8 mouse cellular contexts compared by ENCODE assay signal in the genomic region with DNA sequence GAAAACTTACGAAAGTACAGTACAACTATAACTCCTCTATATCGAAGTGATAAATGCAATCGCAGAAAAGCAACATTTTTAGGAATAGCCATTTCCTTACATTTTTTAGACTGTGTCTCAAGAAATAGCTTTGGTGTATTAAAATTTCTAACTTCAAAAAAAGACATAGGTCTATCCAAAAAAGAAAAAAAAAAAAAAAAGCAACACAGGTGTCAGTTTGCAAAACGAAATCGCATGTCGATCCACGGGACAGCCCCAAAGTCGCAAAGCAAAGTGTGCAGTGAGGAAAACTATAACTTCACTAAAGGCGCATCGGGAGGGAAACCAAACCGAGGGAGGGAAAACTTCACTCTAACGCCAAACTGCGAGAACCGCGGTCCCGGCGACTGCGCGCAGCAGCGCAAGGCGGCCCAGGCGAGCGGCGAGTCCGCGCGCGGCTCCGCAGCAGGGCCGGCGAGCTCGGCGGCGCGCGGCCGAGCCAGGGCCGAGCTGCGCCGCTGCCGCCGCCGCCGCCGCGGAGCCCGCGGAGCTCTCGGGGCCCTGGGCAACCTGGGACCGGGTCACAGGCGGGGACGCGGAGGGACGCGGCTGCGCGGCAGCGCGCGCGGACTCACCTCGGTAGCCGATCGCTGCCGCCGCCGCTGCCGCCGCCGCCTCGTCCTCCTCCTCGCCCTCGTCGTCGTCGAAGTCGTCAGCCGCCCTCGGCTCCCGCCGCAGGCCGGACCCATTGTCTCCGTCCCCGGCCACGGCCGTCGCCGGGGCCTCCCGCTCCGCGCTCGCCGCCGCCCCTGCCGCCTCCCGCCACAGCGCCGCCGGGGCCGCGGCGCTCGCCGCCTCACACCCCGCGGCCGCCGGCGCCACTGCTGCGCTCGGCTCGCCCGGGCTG. TPM values are rescaled to one million over a fixed set of nuclear protein-coding genes. Genes with fewer than 3 reads are reported as not detected.
DNase-seq lines count a peak whose midpoint lies in the region; ATAC-seq and TF ChIP-seq lines count a peak whose summit lies in the region.

No protein-coding gene starts in this region.

- DNase-seq in 3T3-L1 (ENCODE audit: low read depth, low spot score) (peak; percentile 33), liver (peak; percentile 74)
- peak; percentile 81 for DNase-seq in adrenal gland, postnatal 10 days
- DNase-seq in embryonic facial prominence, embryonic 11.5 days (ENCODE audit: low spot score) = peak; percentile 74
- peak; percentile 61 to 63 for DNase-seq in heart, adult 18-20 months
- peak; percentile 63 for DNase-seq in kidney, adult 2 months
- peak; percentile 58 to 84 for DNase-seq in spleen, postnatal 4 days (ENCODE audit: low spot score in 2 of 2)

- H3K4me3 ChIP-seq in embryonic facial prominence, embryonic 11.5 days (ENCODE audit: low read depth, low read length) = peak overlapping the region; percentile 77
- H3K4me3 ChIP-seq in kidney, adult 2 months (ENCODE audit: insufficient read depth, low read depth, low read length) = peak overlapping the region; percentile 68
- H3K4me3 ChIP-seq in midbrain, embryonic 16.5 days (ENCODE audit: low read depth, low read length) = peak overlapping the region; percentile 85

- WGBS in embryonic facial prominence, embryonic 11.5 days = 1% methylated on average over 44 of the region's 113 CpGs
- WGBS in kidney, adult 2 months = 4% methylated on average over 113 of the region's 113 CpGs
- 2% methylated on average over 70 of the region's 113 CpGs for WGBS in midbrain, embryonic 16.5 days

- H3K9me3 ChIP-seq in embryonic facial prominence, embryonic 11.5 days (replicated peaks; ENCODE audit: control insufficient read depth, low read length) = no peaks in the 10 kb centered on the region
- no peaks in the 10 kb centered on the region for H3K9me3 ChIP-seq in midbrain, embryonic 16.5 days (replicated peaks; ENCODE audit: control insufficient read depth, low read length, poor library complexity, severe bottlenecking)

- peaks cover 3% of the 10 kb centered on the region; the same call in 1 of the 2 replicates for H3K36me3 ChIP-seq in embryonic facial prominence, embryonic 11.5 days (replicated peaks; ENCODE audit: control insufficient read depth, insufficient read depth, low read depth, low read length)
- no peaks in the 10 kb centered on the region; the same call in 1 of the 2 replicates for H3K36me3 ChIP-seq in kidney, adult 2 months (ENCODE audit: control insufficient read depth, insufficient read depth, low read length)
- H3K36me3 ChIP-seq in midbrain, embryonic 16.5 days (ENCODE audit: control insufficient read depth, insufficient read depth, low read length) = no peaks in the 10 kb centered on the region

- no peak for TF ChIP-seq POLR2A in kidney, adult 2 months (IDR thresholded peaks at IDR 0.05; ENCODE audit: low read depth, low read length)

- H3K27ac ChIP-seq in embryonic facial prominence, embryonic 11.5 days (replicated peaks; ENCODE audit: low read depth, low read length) = peak overlapping the region; percentile 89
- peak overlapping the region; percentile 54; the same call in 1 of the 2 replicates for H3K27ac ChIP-seq in kidney, adult 2 months (ENCODE audit: insufficient read depth, low read depth, low read length)
- H3K27ac ChIP-seq in midbrain, embryonic 16.5 days (ENCODE audit: low read length) = peak overlapping the region; percentile 90

- no peaks in the 10 kb centered on the region for H3K4me1 ChIP-seq in embryonic facial prominence, embryonic 11.5 days (ENCODE audit: control insufficient read depth, insufficient read depth, low read length)
- peaks cover 5% of the 10 kb centered on the region; the same call in 1 of the 2 replicates for H3K4me1 ChIP-seq in kidney, adult 2 months (ENCODE audit: control insufficient read depth, insufficient read depth, low read length)
- H3K4me1 ChIP-seq in midbrain, embryonic 16.5 days (ENCODE audit: control insufficient read depth, insufficient read depth, low read length) = peaks cover 20% of the 10 kb centered on the region

- peak overlapping the region; percentile 65 for H3K4me2 ChIP-seq in embryonic facial prominence, embryonic 11.5 days (ENCODE audit: low read depth, low read length)
- peak overlapping the region; percentile 59 for H3K4me2 ChIP-seq in midbrain, embryonic 16.5 days (ENCODE audit: low read length)

- ATAC-seq in embryonic facial prominence, embryonic 11.5 days (replicated peaks; ENCODE audit: insufficient number of reproducible peaks, low FRiP score, low TSS enrichment, low read depth) = peak; percentile 81
- ATAC-seq in midbrain, embryonic 16.5 days = peak; percentile 85

- H3K27me3 ChIP-seq in embryonic facial prominence, embryonic 11.5 days (ENCODE audit: control insufficient read depth, insufficient read depth, low read length) = no peaks in the 10 kb centered on the region
- no peaks in the 10 kb centered on the region for H3K27me3 ChIP-seq in kidney, adult 2 months (replicated peaks; ENCODE audit: control insufficient read depth, insufficient read depth, low read length)
- H3K27me3 ChIP-seq in midbrain, embryonic 16.5 days (ENCODE audit: control insufficient read depth, insufficient read depth, low read depth, low read length) = no peaks in the 10 kb centered on the region

- peak overlapping the region; percentile 97 for H3K9ac ChIP-seq in embryonic facial prominence, embryonic 11.5 days (replicated peaks; ENCODE audit: low read length)
- peak overlapping the region; percentile 91 for H3K9ac ChIP-seq in midbrain, embryonic 16.5 days (ENCODE audit: low read depth, low read length)

- no peak for TF ChIP-seq CTCF in kidney, adult 2 months (conservative IDR thresholded peaks at IDR 0.05; ENCODE audit: insufficient read depth, insufficient read length, low read depth, low read length)

RNA-seq across cellular contexts. Expression of gene Sirt1, which starts 43.3 kb away (rescaled TPM):
- 10 to 100 TPM; 17.3 to 17.5 TPM for total RNA-seq in adrenal gland, postnatal 10 days (2021)
- 9.3 and 15.2 TPM in 2 replicates for polyA plus RNA-seq in embryonic facial prominence, embryonic 11.5 days (2014; fragmentation: Nextera tagmentation; extraction: Ambion mirVana)
- total RNA-seq in heart, adult 18-20 months (2021) = 10 to 100 TPM; 10.0 to 12.5 TPM
- 3.3 and 4.6 TPM in 2 replicates for polyA plus RNA-seq in kidney, adult 2 months (2012; rRNA removed)
- 3.5 and 4.1 TPM in 2 replicates for polyA plus RNA-seq in midbrain, embryonic 16.5 days (2015; fragmentation: Nextera tagmentation; extraction: Ambion mirVana)

RNA-seq across cellular contexts. Expression of gene Dnajc12, which starts 44.0 kb away (rescaled TPM):
- total RNA-seq in adrenal gland, postnatal 10 days (2021) = 10 to 100 TPM; 14.6 to 15.9 TPM
- 12.2 and 14.5 TPM in 2 replicates for polyA plus RNA-seq in embryonic facial prominence, embryonic 11.5 days (2014; fragmentation: Nextera tagmentation; extraction: Ambion mirVana)
- total RNA-seq in heart, adult 18-20 months (2021) = 10 to 100 TPM; 14.2 to 15.5 TPM
- polyA plus RNA-seq in kidney, adult 2 months (2012; rRNA removed) = 44.3 and 70.7 TPM in 2 replicates
- 21.3 and 23.6 TPM in 2 replicates for polyA plus RNA-seq in midbrain, embryonic 16.5 days (2015; fragmentation: Nextera tagmentation; extraction: Ambion mirVana)

Comparison
In these comparisons a context has a peak if more than half of its experiments do, and no peak if none do; other contexts are left out.
1. Peak in every context shown above with its lines: DNase-seq, ATAC-seq, H3K4me3 ChIP-seq and H3K27ac ChIP-seq.